Mouse (Mus musculus): ENCODE data around the gene Klf7.

Gene Klf7

GRCm38 (mm10) chr1:64121559-64122465 lies at the start of gene Klf7:
Gene Klf7, minus strand, starts transcription at chr1:64122282.
- in situ Hi-C loops (cut with MseI, MboI), result loop anchor here (5.0 to 25.0 kb wide), 2 partner anchors 315 to 325 kb away; no protein-coding TSS in a partner anchor

- in situ Hi-C loops (cut with MseI, MboI), result no loop called here
These were observed 42.5 kb upstream of the Klf7 start for GRCm38 (mm10) chr1:64164526-64165062.

- in situ Hi-C loops (cut with MseI, MboI), result no loop called here
These were observed 36.7 kb upstream of the Klf7 start for GRCm38 (mm10) chr1:64158766-64159165.

GRCm38 (mm10) chr1:64149185-64149584 lies 27.1 kb upstream of the Klf7 start:
- in situ Hi-C loops (cut with MseI, MboI), result no loop called here

- in situ Hi-C loops (cut with MseI, MboI), result no loop called here
These were observed 20.8 kb upstream of the Klf7 start for GRCm38 (mm10) chr1:64142691-64143445.

- in situ Hi-C loops (cut with MseI, MboI), result no loop called here
These were observed 12.4 kb upstream of the Klf7 start for GRCm38 (mm10) chr1:64134439-64134838.

GRCm38 (mm10) chr1:64126822-64127221 lies 4.7 kb upstream of the Klf7 start:
- in situ Hi-C loops (cut with MseI, MboI), result no loop called here

- in situ Hi-C loops (cut with MseI, MboI), result loop anchor here (5.0 to 25.0 kb wide), 2 partner anchors 315 to 325 kb away; no protein-coding TSS in a partner anchor
These were observed 366 bp upstream of the Klf7 start for GRCm38 (mm10) chr1:64122466-64122830.

GRCm38 (mm10) chr1:64120811-64121515 lies 1.1 kb downstream of the Klf7 start:
- in situ Hi-C loops (cut with MseI, MboI), result loop anchor here (5.0 to 25.0 kb wide), 2 partner anchors 316 to 326 kb away; no protein-coding TSS in a partner anchor

- in situ Hi-C loops (cut with MseI, MboI), result loop anchor here (5.0 to 25.0 kb wide), 2 partner anchors 317 to 327 kb away; no protein-coding TSS in a partner anchor
These were observed 1.7 kb downstream of the Klf7 start for GRCm38 (mm10) chr1:64120421-64120810.

GRCm38 (mm10) chr1:64119851-64120250 lies 2.2 kb downstream of the Klf7 start:
- in situ Hi-C loops (cut with MseI, MboI), result loop anchor here (5.0 to 25.0 kb wide), 2 partner anchors 317 to 327 kb away; no protein-coding TSS in a partner anchor

GRCm38 (mm10) chr1:64119358-64119794 lies 2.7 kb downstream of the Klf7 start:
- in situ Hi-C loops (cut with MseI, MboI), result loop anchor here in 1 of 2 experiments (25.0 kb wide), 1 partner anchor 318 kb away; no protein-coding TSS in a partner anchor

GRCm38 (mm10) chr1:64118285-64119170 lies 3.6 kb downstream of the Klf7 start:
- in situ Hi-C loops (cut with MseI, MboI), result loop anchor here in 1 of 2 experiments (25.0 kb wide), 1 partner anchor 319 kb away; no protein-coding TSS in a partner anchor

- in situ Hi-C loops (cut with MseI, MboI), result loop anchor here in 1 of 2 experiments (25.0 kb wide), 1 partner anchor 320 kb away; no protein-coding TSS in a partner anchor
These were observed 4.4 kb downstream of the Klf7 start for GRCm38 (mm10) chr1:64117478-64118284.

- in situ Hi-C loops (cut with MseI, MboI), result loop anchor here in 1 of 2 experiments (25.0 kb wide), 1 partner anchor 320 kb away; no protein-coding TSS in a partner anchor
These were observed 5.2 kb downstream of the Klf7 start for GRCm38 (mm10) chr1:64116746-64117455.

- in situ Hi-C loops (cut with MseI, MboI), result loop anchor here in 1 of 2 experiments (25.0 kb wide), 1 partner anchor 323 kb away; no protein-coding TSS in a partner anchor
These were observed 7.5 kb downstream of the Klf7 start for GRCm38 (mm10) chr1:64114579-64114978.

- in situ Hi-C loops (cut with MseI, MboI), result loop anchor here in 1 of 2 experiments (25.0 kb wide), 1 partner anchor 329 kb away; no protein-coding TSS in a partner anchor
These were observed 13.4 kb downstream of the Klf7 start for GRCm38 (mm10) chr1:64108653-64109052.

GRCm38 (mm10) chr1:64107526-64107925 lies 14.6 kb downstream of the Klf7 start:
- in situ Hi-C loops (cut with MseI, MboI), result loop anchor here in 1 of 2 experiments (25.0 kb wide), 1 partner anchor 330 kb away; no protein-coding TSS in a partner anchor

All from mouse trophoblast stem cell (cell line).